Mouse (Mus musculus) adrenal gland, postnatal 0 days (tissue): ENCODE data around the gene Mettl26. TPM values are rescaled to one million over a fixed set of nuclear protein-coding genes. Genes with fewer than 3 reads are reported as not detected.

Experiments
- microRNA-seq: library from miRNA; unstranded; fragments of <30 nt; microRNA quantifications from one replicate; pipeline ENCODE4, GENCODE M21; 2016; ENCODE audit warnings: borderline replicate concordance; ENCODE audit not compliant: insufficient number of aligned reads
- polyA plus RNA-seq: library from polyadenylated mRNA; unstranded; fragments of >200 nt; fragmentation: Nextera tagmentation; extraction: Ambion mirVana; gene quantifications from 2 replicates; pipeline ENCODE4 v1.2.1, GENCODE M21; 2015

Gene Mettl26
- 88.6 and 139 TPM in 2 replicates for polyA plus RNA-seq

DNA sequence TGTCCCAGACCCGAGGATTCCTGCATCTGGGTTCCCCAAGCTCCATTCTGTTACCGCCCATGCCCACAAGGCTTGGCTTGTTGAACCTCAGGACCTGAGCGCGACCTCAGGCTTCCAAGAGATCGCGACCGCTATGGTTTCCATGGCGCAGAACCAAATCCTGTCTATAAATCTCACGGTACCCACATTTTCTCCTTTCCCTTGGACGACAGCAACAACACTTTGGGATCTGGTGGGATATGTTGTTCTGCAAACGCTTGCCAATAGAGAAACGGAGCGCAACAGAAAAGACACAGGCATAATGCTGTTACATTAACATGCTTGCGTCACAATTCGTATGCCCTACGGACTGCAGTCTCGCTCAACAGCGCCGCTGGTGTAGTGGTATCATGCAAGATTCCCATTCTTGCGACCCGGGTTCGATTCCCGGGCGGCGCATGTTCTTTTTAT lies at the start of gene Mettl26:
Mettl26 (plus strand) TSS at position 354 of the 450 bp plus-strand sequence.

DNA sequence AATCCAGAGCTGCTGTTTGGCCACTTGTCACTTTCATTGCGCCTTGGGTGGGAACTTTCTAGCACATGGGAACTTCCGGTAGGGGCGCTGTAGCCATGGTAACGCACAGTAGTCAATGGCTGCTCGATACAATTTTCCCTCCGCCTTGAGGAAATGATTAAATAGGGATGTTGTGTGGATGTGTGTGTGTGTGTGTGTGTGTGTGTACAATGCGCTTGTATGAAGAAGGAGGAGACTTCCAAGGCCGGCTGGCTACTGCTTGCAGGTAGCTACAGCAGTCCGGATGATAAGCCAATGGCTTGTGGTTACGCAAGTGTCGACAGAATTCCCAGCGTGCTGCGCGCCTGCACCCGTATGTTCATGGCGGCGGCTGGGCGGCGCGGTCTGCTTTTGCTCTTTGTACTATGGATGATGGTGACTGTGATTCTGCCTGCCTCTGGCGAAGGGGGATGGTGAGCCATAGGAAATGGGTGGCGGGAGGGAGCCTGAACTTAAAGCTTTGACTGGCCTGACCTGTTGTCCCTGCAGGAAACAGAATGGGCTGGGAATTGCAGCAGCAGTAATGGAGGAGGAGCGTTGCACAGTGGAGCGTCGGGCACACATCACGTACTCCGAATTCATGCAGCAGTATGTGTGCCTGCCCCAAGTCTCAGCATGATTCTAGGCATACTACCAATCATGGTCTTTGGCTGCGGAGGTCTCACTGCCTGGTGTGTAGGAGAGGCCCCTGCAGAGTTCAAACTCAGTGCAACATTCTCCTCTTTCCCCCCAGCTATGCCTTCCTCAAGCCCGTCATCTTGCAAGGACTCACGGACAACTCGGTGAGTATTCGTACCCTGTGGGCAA lies 45.9 kb upstream of the Mettl26 start, which contains the start of gene Jmjd8:
Jmjd8 (plus strand) TSS at position 156 of the 846 bp plus-strand sequence.

GRCm38 (mm10) chr17:25833291-25833663 lies 41.6 kb upstream of the Mettl26 start, which contains the start of gene Stub1:
TSS of gene Stub1 (minus strand) at chr17:25833404.

GRCm38 (mm10) chr17:25837076-25837410 lies 37.8 kb upstream of the Mettl26 start, which contains the start of gene Rhbdl1:
TSS of gene Rhbdl1 (minus strand) at chr17:25837295.

DNA sequence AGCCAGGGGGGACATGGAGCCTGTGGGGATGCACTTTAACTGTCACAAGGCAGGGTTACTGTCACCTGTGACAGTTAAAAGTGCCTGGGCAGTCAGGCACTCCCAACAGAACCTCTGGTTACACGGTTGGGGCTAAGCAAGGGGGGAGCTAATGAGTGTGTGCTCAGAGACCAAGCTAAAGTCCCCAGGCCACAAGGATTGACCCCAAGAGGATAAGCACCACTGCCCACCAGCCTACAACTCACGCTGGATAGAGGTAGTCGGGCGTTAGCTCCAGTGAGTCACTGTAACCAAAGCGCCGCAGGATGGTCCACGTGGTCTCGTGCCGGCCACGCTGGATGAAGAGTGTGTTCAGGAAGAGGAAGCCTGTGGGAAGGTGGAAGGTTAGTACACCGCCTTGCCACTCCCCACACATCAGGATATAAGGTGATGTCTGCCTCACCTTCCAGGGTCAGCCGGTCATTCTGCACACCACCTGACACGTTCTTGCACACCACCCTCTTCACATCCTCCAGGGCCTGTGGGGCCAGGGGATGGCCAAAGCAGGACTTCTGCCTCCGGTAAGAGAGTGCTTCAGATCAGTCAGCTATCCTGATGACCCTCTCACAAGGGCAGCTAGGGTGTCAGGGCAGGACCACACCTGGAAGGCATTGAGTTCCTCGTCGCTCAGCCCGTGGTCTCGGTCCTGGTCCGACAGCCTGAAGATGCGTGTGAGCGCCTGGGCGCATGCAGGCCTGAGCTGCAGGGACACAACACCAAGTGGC lies 33.6 kb upstream of the Mettl26 start, which contains the start of gene Gm20683:
Gm20683 (minus strand) TSS at position 647 of the 764 bp plus-strand sequence.

GRCm38 (mm10) chr17:25844396-25844901 lies 30.4 kb upstream of the Mettl26 start, which contains the start of gene Rhot2:
TSS of gene Rhot2 (minus strand) at chr17:25844851.

DNA sequence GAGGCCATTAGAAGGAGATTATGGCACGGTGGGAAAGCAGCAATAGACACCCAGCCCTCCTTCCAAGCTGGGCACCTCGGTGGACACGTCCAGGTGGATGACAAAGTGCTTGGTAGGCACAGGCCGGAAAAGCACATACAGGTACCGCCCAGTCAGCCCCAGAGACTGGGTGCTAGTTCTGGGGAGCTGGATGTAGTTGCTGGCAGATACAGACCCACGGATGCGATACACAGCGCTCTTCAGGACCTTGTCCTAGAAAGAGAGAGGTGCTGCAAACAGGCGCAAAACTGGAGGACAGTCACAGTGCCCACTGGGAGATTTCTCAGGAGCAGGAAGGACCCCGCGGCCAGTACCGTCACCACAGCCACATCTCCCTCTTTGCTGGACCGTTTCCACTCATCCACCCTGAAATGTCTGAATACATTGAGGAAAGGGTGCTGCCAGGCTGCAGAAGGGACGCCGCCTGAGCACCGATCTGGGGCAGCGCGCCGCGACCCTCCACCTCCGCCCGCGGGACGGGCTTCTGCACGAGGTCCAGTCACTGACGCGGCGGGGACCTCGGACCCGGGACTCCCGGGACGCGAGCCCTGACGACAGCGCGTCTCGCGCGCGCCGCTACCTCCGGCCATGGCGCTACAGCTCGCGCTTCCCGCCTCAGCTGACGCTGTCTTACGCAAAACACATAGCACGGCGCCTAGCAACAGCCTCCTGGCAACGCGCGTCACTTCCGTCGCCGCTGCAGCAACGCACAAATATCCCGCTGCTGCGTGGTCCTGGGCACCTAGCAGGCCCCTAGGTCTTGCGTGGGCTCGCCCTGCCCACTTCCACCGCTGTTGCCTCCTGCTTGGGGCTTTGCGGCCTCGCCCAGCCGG lies 13.8 kb upstream of the Mettl26 start, which contains the start of gene Wdr90:
Wdr90 (minus strand) TSS at position 670 of the 872 bp plus-strand sequence.

GRCm38 (mm10) chr17:25868601-25869191 lies 6.2 kb upstream of the Mettl26 start, which contains the start of gene Mcrip2:
TSS of gene Mcrip2 (minus strand) at chr17:25868764.

DNA sequence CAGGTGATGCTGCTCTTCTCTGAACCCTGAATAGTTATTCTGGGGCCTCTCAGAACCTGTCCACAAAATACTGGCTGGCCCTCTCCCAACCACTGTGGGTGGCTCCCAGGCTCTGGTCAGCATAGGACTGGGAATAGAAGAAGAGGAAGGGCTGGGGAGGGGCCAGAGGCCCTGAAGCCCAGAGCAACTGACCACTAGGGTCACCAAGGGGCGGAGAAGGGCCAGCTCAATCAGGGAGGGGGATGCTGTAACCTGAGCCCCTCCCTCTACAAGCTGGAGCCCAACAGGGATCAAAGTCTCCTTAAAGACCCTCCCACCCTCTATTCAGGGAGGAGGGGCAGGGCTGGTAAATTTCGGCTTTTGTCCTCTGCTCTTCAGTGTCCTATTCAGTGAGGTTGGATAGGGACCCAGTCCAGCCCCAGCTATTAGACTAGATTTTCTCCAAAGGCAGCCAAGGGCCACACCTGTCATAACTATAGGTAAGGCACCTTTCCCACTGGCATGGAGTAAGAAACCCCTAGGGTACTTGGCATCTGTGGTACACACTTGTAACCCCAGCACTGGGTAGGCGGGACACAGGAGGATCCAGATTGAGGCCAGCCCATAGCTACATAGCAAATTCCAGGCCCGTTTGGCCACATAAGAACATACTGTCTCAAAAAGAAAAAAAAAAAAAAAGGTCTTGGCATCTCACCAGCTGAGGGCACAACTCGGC lies 5.5 kb downstream of the Mettl26 start, which contains the start of gene Wfikkn1:
Wfikkn1 (minus strand) TSS at position 663 of the 715 bp plus-strand sequence.

GRCm38 (mm10) chr17:25919144-25919785 lies 44.4 kb downstream of the Mettl26 start, which contains the start of gene Rab40c:
TSS of gene Rab40c (minus strand) at chr17:25919727.

Small RNA genes within 50 kb of the gene (microRNA-seq; reads per million reads assigned to microRNA genes)
- not detected for gene Mir3082

Other genes starting within 250 kb of the Mettl26 start
- gene Gng13, start 157.9 kb upstream of the Mettl26 start, polyA plus RNA-seq: 5.1 and 5.4 TPM in 2 replicates
- gene Chtf18, start 147.7 kb upstream of the Mettl26 start, polyA plus RNA-seq: 4.2 and 6.3 TPM in 2 replicates
- gene Rpusd1, start 147.4 kb upstream of the Mettl26 start, polyA plus RNA-seq: 12.5 and 19.9 TPM in 2 replicates
- 0.17 TPM in 1 of 2 replicates, not detected in the other for gene Mslnl, start 139.0 kb upstream of the Mettl26 start, polyA plus RNA-seq
- gene Msln, start 120.7 kb upstream of the Mettl26 start, polyA plus RNA-seq: 58.7 and 63.7 TPM in 2 replicates
- 21.6 and 30.4 TPM in 2 replicates for gene Narfl, start 101.3 kb upstream of the Mettl26 start, polyA plus RNA-seq
- gene Haghl, start 89.4 kb upstream of the Mettl26 start, polyA plus RNA-seq: 56.7 and 71.7 TPM in 2 replicates
- 0.35 and 0.36 TPM in 2 replicates for gene Ccdc78, start 88.5 kb upstream of the Mettl26 start, polyA plus RNA-seq
- gene Fam173a, start 82.2 kb upstream of the Mettl26 start, polyA plus RNA-seq: 146 and 178 TPM in 2 replicates
- 0.39 TPM in 1 of 2 replicates, not detected in the other for gene AC134908.4, start 79.4 kb upstream of the Mettl26 start, polyA plus RNA-seq
- 63.7 and 96.9 TPM in 2 replicates for gene Metrn, start 77.9 kb upstream of the Mettl26 start, polyA plus RNA-seq
- 12.1 and 14.1 TPM in 2 replicates for gene Fbxl16, start 66.0 kb upstream of the Mettl26 start, polyA plus RNA-seq
- 10.9 and 18.4 TPM in 2 replicates for gene Wdr24, start 51.4 kb upstream of the Mettl26 start, polyA plus RNA-seq
- gene Jmjd8, start 46.2 kb upstream of the Mettl26 start, polyA plus RNA-seq: 28.9 and 42.7 TPM in 2 replicates
- gene Stub1, start 41.7 kb upstream of the Mettl26 start, polyA plus RNA-seq: 212 and 318 TPM in 2 replicates
- 11.7 and 16.4 TPM in 2 replicates for gene Rhbdl1, start 37.8 kb upstream of the Mettl26 start, polyA plus RNA-seq
- 2.3 and 4.6 TPM in 2 replicates for gene Gm20683, start 33.3 kb upstream of the Mettl26 start, polyA plus RNA-seq
- gene Rhot2, start 30.2 kb upstream of the Mettl26 start, polyA plus RNA-seq: 10.4 and 18.4 TPM in 2 replicates
- gene Wdr90, start 13.6 kb upstream of the Mettl26 start, polyA plus RNA-seq: 7.4 and 12.5 TPM in 2 replicates
- 272 and 300 TPM in 2 replicates for gene Mcrip2, start 6.3 kb upstream of the Mettl26 start, polyA plus RNA-seq
- gene Wfikkn1, start 5.8 kb downstream of the Mettl26 start, polyA plus RNA-seq: 0.36 and 0.51 TPM in 2 replicates
- gene Rab40c, start 44.7 kb downstream of the Mettl26 start, polyA plus RNA-seq: 20.0 and 27.4 TPM in 2 replicates
- gene Pigq, start 69.9 kb downstream of the Mettl26 start, polyA plus RNA-seq: 35.6 and 46.1 TPM in 2 replicates
- 0.18 TPM in 1 of 2 replicates, not detected in the other for gene Nhlrc4, start 69.9 kb downstream of the Mettl26 start, polyA plus RNA-seq
- 0.21 TPM in 1 of 2 replicates, not detected in the other for gene A930017K11Rik, start 77.5 kb downstream of the Mettl26 start, polyA plus RNA-seq
- 9.1 and 11.3 TPM in 2 replicates for gene Capn15, start 110.7 kb downstream of the Mettl26 start, polyA plus RNA-seq
- 6.9 and 7.5 TPM in 2 replicates for gene Rab11fip3, start 194.5 kb downstream of the Mettl26 start, polyA plus RNA-seq
- 37.1 and 42.1 TPM in 2 replicates for gene Decr2, start 215.3 kb downstream of the Mettl26 start, polyA plus RNA-seq
- 32.7 and 33.1 TPM in 2 replicates for gene Nme4, start 220.5 kb downstream of the Mettl26 start, polyA plus RNA-seq
- gene Tmem8, start 238.2 kb downstream of the Mettl26 start, polyA plus RNA-seq: 3.1 and 4.5 TPM in 2 replicates
- gene Mrpl28, start 248.4 kb downstream of the Mettl26 start, polyA plus RNA-seq: 180 and 209 TPM in 2 replicates